Mouse (Mus musculus) testis, adult 2 months (tissue): ENCODE data around the gene Pdcd6.

ENCODE experiments used
- CTCF ChIP-seq: fragments of 200-500 bp; IDR thresholded peaks from 2 replicates; pipeline ENCODE4 v1.5.1; 2012; ENCODE audit warnings: low read depth, mild to moderate bottlenecking, inconsistent platforms, low read length, moderate library complexity; ENCODE audit not compliant: control insufficient read depth, insufficient read depth, insufficient replicate concordance
- POLR2A ChIP-seq: fragments of 200-500 bp; IDR thresholded peaks from 2 replicates; pipeline ENCODE4 v1.6.1; 2012; ENCODE audit warnings: low read depth, mild to moderate bottlenecking, inconsistent platforms, low read length, moderate library complexity; ENCODE audit not compliant: control insufficient read depth

- TF ChIP-seq CTCF (no peak), POLR2A (no peak)
These were observed 39.1 kb upstream of the Pdcd6 start for GRCm38 (mm10) chr13:74356491-74356890.
